Mouse (Mus musculus): ENCODE data around the gene Hbq1a.

DNA sequence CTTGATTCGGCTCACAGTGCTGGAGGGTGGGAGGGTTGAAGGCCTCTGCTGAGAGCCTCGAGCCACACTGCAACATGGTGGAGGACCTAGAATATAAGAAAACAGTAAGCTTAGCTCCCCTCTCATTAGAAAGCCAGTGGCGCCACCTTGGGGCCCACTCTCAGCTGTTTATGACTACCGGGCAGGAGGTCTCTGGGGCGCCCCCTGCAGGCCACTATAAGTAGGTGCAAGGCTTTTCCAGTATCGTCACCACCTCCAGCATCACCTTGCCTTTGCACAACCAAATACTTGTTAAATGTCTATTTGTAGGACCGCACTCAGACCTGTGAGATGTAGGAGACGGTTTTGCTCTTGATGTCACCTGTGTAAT, 21.3 kb downstream of the Hbq1a start:
- TF ChIP-seq EP300 (IDR thresholded peaks at IDR 0.05; ENCODE audit: low read depth in 1 of 2, low read length in 2 of 2) (no peak), CTCF (IDR thresholded peaks at IDR 0.05 in 2 of 3, conservative IDR thresholded peaks at IDR 0.05 in 1 of 3; ENCODE audit: control insufficient read depth in 1 of 3, insufficient read depth in 1 of 3, low read depth in 2 of 3, low read length in 3 of 3, poor library complexity in 1 of 3, severe bottlenecking in 1 of 3) (peak in 2 of 3 experiments; percentile 89 to 100), MAFK (IDR thresholded peaks at IDR 0.05; ENCODE audit: borderline replicate concordance, low read depth, low read length) (no peak), GABPA (IDR thresholded peaks at IDR 0.05; ENCODE audit: low read depth, low read length) (no peak)

Data from MEL (cell line).